Mouse (Mus musculus): ENCODE data around the gene Gm5751.

DNA sequence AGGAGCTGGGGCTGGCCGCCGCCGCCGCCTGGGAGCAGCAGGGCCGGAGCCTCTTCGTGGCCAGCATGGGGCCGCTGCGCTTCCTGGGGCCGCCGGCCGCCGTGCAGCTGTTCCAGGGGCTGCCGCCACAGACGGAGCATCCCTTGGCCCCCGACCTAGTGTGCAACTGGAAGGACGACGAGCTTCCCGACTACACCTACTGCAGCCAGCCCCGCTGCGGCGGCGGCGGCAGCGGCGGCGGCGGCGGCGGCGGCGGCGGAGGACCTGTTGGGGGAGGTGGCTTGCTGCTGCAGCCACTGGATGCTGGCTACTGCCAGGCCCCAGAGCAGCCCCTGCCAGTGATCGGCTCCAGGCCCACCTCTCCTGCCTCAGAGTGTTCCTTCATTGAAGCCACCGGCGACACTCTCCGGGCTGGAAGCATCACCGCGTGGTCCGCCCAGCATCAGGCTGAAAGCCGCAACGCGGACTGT lies 19.2 kb downstream of the Gm5751 start:
- TF ChIP-seq CTCF (conservative IDR thresholded peaks at IDR 0.05 in 1 of 2, IDR thresholded peaks at IDR 0.05 in 1 of 2; ENCODE audit: low read depth in 2 of 2, low read length in 2 of 2): no peak
- TF ChIP-seq CHD2 (IDR thresholded peaks at IDR 0.05; ENCODE audit: low read length): no peak
- TF ChIP-seq UBTF (IDR thresholded peaks at IDR 0.05; ENCODE audit: low read depth, low read length): no peak
- no peak for TF ChIP-seq POLR2A (IDR thresholded peaks at IDR 0.05; ENCODE audit: low read depth, low read length)
- no peak for TF ChIP-seq MAX (IDR thresholded peaks at IDR 0.05; ENCODE audit: low read length)
- no peak for TF ChIP-seq MXI1 (IDR thresholded peaks at IDR 0.05; ENCODE audit: low read depth, low read length)
- TF ChIP-seq EP300 (IDR thresholded peaks at IDR 0.05; ENCODE audit: low read length): no peak
- TF ChIP-seq HCFC1 (IDR thresholded peaks at IDR 0.05; ENCODE audit: low read depth, low read length): no peak
- no peak for TF ChIP-seq POLR2AphosphoS2 (IDR thresholded peaks at IDR 0.05; ENCODE audit: low read depth, low read length)
- TF ChIP-seq ZMIZ1 (IDR thresholded peaks at IDR 0.05; ENCODE audit: low read depth, low read length): no peak
- TF ChIP-seq E2F4 (IDR thresholded peaks at IDR 0.05; ENCODE audit: insufficient replicate concordance, low read depth, low read length): no peak
- TF ChIP-seq JUND (conservative IDR thresholded peaks at IDR 0.05; ENCODE audit: low read depth, low read length): no peak
- TF ChIP-seq BHLHE40 (IDR thresholded peaks at IDR 0.05; ENCODE audit: low read depth, low read length): no peak
- no peak for TF ChIP-seq ZC3H11A (IDR thresholded peaks at IDR 0.05; ENCODE audit: low read depth, low read length)

All from CH12.LX (cell line).